Mouse (Mus musculus): ENCODE data around the gene Mrm3.

- TF ChIP-seq CTCF (IDR thresholded peaks at IDR 0.05; ENCODE audit: extremely low read depth, insufficient read depth, insufficient read length, insufficient replicate concordance) (no peak), POLR2A (IDR thresholded peaks at IDR 0.05; ENCODE audit: low read depth, low read length) (no peak)
Observed at GRCm38 (mm10) chr11:76225051-76225450, 18.5 kb upstream of the Mrm3 start.

All from spleen, adult 2 months (tissue).